Mouse (Mus musculus) Patski (cell line): ENCODE results near the gene Samhd1. TPM values are rescaled to one million over a fixed set of nuclear protein-coding genes. Genes with fewer than 3 reads are reported as not detected.
A peak's percentile ranks its signal among the peaks of the same experiment; 100 is the strongest.

Experiments
- ATAC-seq: fragments of 100-300 bp; one replicate; pipeline ENCODE4 v1.8.0; 2021
- CTCF ChIA-PET: fragments of 350-600 bp; sonication (Branson Sonifier 250); formaldehyde crosslinking; loops from one replicate; lab custom pipeline; 2022; ENCODE audit warnings: inconsistent platforms; lab: Charles Lee
- POLR2A ChIA-PET: fragments of 350-600 bp; sonication (Branson Sonifier 250); formaldehyde crosslinking; loops from one replicate; lab custom pipeline; 2022; ENCODE audit warnings: antibody characterized with exemption, inconsistent platforms; lab: Charles Lee
- DNase-seq: peaks from one replicate; pipeline ENCODE4 v3.0.0-alpha.2; 2011; ENCODE audit warnings: low read depth, low spot score
- H3K27me3 ChIP-seq: fragments of 371-371 bp; one replicate; pipeline ENCODE4 v1.5.1; 2021
- CTCF ChIP-seq: fragments of 100-300 bp; IDR thresholded peaks from one replicate; pipeline ENCODE4 v1.5.1; 2021
- in situ Hi-C: fragments of 300-500 bp; cut with MboI; formaldehyde crosslinking; loops from 3 replicates; pipeline ENCODE4 v1.11.1; 2018; ENCODE audit warnings: low pct_unique_long_range_greater_than_20kb, mixed read lengths
- polyA plus RNA-seq: library from polyadenylated mRNA; unstranded; gene quantifications from one replicate; pipeline ENCODE4 v1.2.3, GENCODE M21; 2021

The Samhd1 gene
- polyA plus RNA-seq, 1 experiment from 2014 or later = 64.5 TPM

GRCm38 (mm10) chr2:157068701-157069354 lies 66.2 kb downstream of the Samhd1 start:
- no peaks in the 10 kb centered on the region for H3K27me3 ChIP-seq
- ChIA-PET POLR2A (interaction anchor here (1.1 kb wide), 1 partner anchor 1889 kb away, joined by 8 read pairs; no protein-coding TSS in a partner anchor), CTCF (interaction anchor here (1.0 kb wide), 1 partner anchor 8 kb away, joined by 3 read pairs; no protein-coding TSS in a partner anchor)
- TF ChIP-seq CTCF = no peak
- DNase-seq = no peak
- in situ Hi-C loops = no loop called here
- ATAC-seq = no peak

GRCm38 (mm10) chr2:157066731-157067430 lies 68.2 kb downstream of the Samhd1 start:
- no peaks in the 10 kb centered on the region for H3K27me3 ChIP-seq
- DNase-seq = no peak
- in situ Hi-C loops = no loop called here
- ChIA-PET POLR2A (no interaction called here), CTCF (interaction anchor here (1.0 to 1.9 kb wide), 2 partner anchors 10 to 36 kb away, joined by 3 to 5 read pairs; no protein-coding TSS in a partner anchor)
- ATAC-seq = no peak
- no peak for TF ChIP-seq CTCF

GRCm38 (mm10) chr2:157065879-157066226 lies 69.2 kb downstream of the Samhd1 start:
- TF ChIP-seq CTCF = no peak
- in situ Hi-C loops = no loop called here
- ChIA-PET POLR2A (interaction anchor here (0.6 kb wide), 1 partner anchor 12 kb away, joined by 3 read pairs; no protein-coding TSS in a partner anchor), CTCF (interaction anchor here (1.0 to 1.9 kb wide), 2 partner anchors 9 to 35 kb away, joined by 3 to 5 read pairs; no protein-coding TSS in a partner anchor)
- no peaks in the 10 kb centered on the region for H3K27me3 ChIP-seq
- DNase-seq = peak; percentile 62
- peak; percentile 58 for ATAC-seq

GRCm38 (mm10) chr2:157064978-157065878 lies 69.8 kb downstream of the Samhd1 start:
- TF ChIP-seq CTCF = no peak
- H3K27me3 ChIP-seq = no peaks in the 10 kb centered on the region
- in situ Hi-C loops = no loop called here
- ChIA-PET POLR2A (interaction anchor here (0.6 to 0.8 kb wide), 2 partner anchors 13 kb away, joined by 3 to 6 read pairs; no protein-coding TSS in a partner anchor), CTCF (interaction anchor here (1.0 to 1.9 kb wide), 2 partner anchors 8 to 35 kb away, joined by 3 to 5 read pairs; no protein-coding TSS in a partner anchor)
- DNase-seq (peak; percentile 75), ATAC-seq (peak; percentile 37)

GRCm38 (mm10) chr2:157064136-157064535 lies 70.9 kb downstream of the Samhd1 start:
- POLR2A ChIA-PET = no interaction called here
- TF ChIP-seq CTCF = no peak
- DNase-seq = no peak
- CTCF ChIA-PET = no interaction called here
- no peaks in the 10 kb centered on the region for H3K27me3 ChIP-seq
- ATAC-seq = no peak
- in situ Hi-C loops = no loop called here

GRCm38 (mm10) chr2:157063241-157063700 lies 71.8 kb downstream of the Samhd1 start:
- POLR2A ChIA-PET = no interaction called here
- ATAC-seq (no peak), DNase-seq (no peak)
- CTCF ChIA-PET = interaction anchor here (1.0 to 1.6 kb wide), 2 partner anchors 9 to 11 kb away, joined by 3 to 4 read pairs; no protein-coding TSS in a partner anchor
- H3K27me3 ChIP-seq = no peaks in the 10 kb centered on the region
- no peak for TF ChIP-seq CTCF
- in situ Hi-C loops = no loop called here

GRCm38 (mm10) chr2:157060557-157061305 lies 74.3 kb downstream of the Samhd1 start:
- ChIA-PET POLR2A (no interaction called here), CTCF (no interaction called here)
- DNase-seq (no peak), ATAC-seq (no peak)
- in situ Hi-C loops = no loop called here
- H3K27me3 ChIP-seq = no peaks in the 10 kb centered on the region
- no peak for TF ChIP-seq CTCF

- ATAC-seq (no peak), DNase-seq (no peak)
- ChIA-PET POLR2A (no interaction called here), CTCF (no interaction called here)
- no peak for TF ChIP-seq CTCF
- in situ Hi-C loops = no loop called here
- no peaks in the 10 kb centered on the region for H3K27me3 ChIP-seq
These were observed 75.0 kb downstream of the Samhd1 start for GRCm38 (mm10) chr2:157060037-157060436.

- POLR2A ChIA-PET = no interaction called here
- DNase-seq = no peak
- no peak for ATAC-seq
- H3K27me3 ChIP-seq = no peaks in the 10 kb centered on the region
- in situ Hi-C loops = no loop called here
- CTCF ChIA-PET = interaction anchor here (1.6 to 1.7 kb wide), 2 partner anchors 11 to 28 kb away, joined by 6 to 7 read pairs; no protein-coding TSS in a partner anchor
- no peak for TF ChIP-seq CTCF
These were observed 75.9 kb downstream of the Samhd1 start for GRCm38 (mm10) chr2:157059166-157059565.
